Mouse (Mus musculus): ENCODE measurements around the gene Bcl2l13. TPM values are rescaled to one million over a fixed set of nuclear protein-coding genes. Genes with fewer than 3 reads are reported as not detected.
"Not testable (repeated sequence)": the region's sequence is repeated elsewhere in the genome, so short reads cannot be mapped to it uniquely, and the experiment has no call there.

The Bcl2l13 gene
- total RNA-seq, 2 experiments from 2014 or later = 45.6 to 50.8 TPM

- no peak for DNase-seq
Measured at GRCm38 (mm10) chr6:120830866-120831608, 5.0 kb upstream of the Bcl2l13 start.

- no peak for DNase-seq
Measured at GRCm38 (mm10) chr6:120832097-120832496, 3.9 kb upstream of the Bcl2l13 start.

GRCm38 (mm10) chr6:120834766-120835321, 1.2 kb upstream of the Bcl2l13 start:
- DNase-seq = no peak

- peak; percentile 45 for DNase-seq
Measured at GRCm38 (mm10) chr6:120836389-120837151, 558 bp downstream of the Bcl2l13 start.

- no peak for DNase-seq
Measured at GRCm38 (mm10) chr6:120837152-120837530, 1.1 kb downstream of the Bcl2l13 start.

- DNase-seq = no peak
Measured at GRCm38 (mm10) chr6:120840258-120840657, 4.2 kb downstream of the Bcl2l13 start.

GRCm38 (mm10) chr6:120841754-120842153, 5.7 kb downstream of the Bcl2l13 start:
- no peak for DNase-seq

- DNase-seq = not testable (repeated sequence)
Measured at GRCm38 (mm10) chr6:120850720-120851119, 14.7 kb downstream of the Bcl2l13 start.

- DNase-seq = peak; percentile 15
Measured at GRCm38 (mm10) chr6:120854413-120854812, 18.4 kb downstream of the Bcl2l13 start.

GRCm38 (mm10) chr6:120858217-120858711, 22.3 kb downstream of the Bcl2l13 start:
- DNase-seq = no peak

GRCm38 (mm10) chr6:120860079-120860478, 24.1 kb downstream of the Bcl2l13 start:
- DNase-seq = no peak

GRCm38 (mm10) chr6:120866051-120866814, 30.2 kb downstream of the Bcl2l13 start:
- no peak for DNase-seq

GRCm38 (mm10) chr6:120868824-120869223, 32.8 kb downstream of the Bcl2l13 start:
- no peak for DNase-seq

- no peak for DNase-seq
Measured at GRCm38 (mm10) chr6:120871286-120871685, 35.3 kb downstream of the Bcl2l13 start.

- no peak for DNase-seq
Measured at GRCm38 (mm10) chr6:120873874-120874273, 37.9 kb downstream of the Bcl2l13 start.

- DNase-seq = no peak
Measured at GRCm38 (mm10) chr6:120879046-120879445, 43.0 kb downstream of the Bcl2l13 start.

- no peak for DNase-seq
Measured at GRCm38 (mm10) chr6:120884436-120884835, 48.4 kb downstream of the Bcl2l13 start.

- no peak for DNase-seq
Measured at GRCm38 (mm10) chr6:120886696-120887095, 50.7 kb downstream of the Bcl2l13 start.

- DNase-seq = no peak
Measured at GRCm38 (mm10) chr6:120894089-120894488, 58.1 kb downstream of the Bcl2l13 start.

GRCm38 (mm10) chr6:120894524-120894923, 58.5 kb downstream of the Bcl2l13 start:
- no peak for DNase-seq

- peak; percentile 27 for DNase-seq
Measured at GRCm38 (mm10) chr6:120898188-120898833, 62.3 kb downstream of the Bcl2l13 start.

Measured in gastrocnemius, postnatal 10 days (tissue).